Mouse (Mus musculus) ES-E14 (cell line): ENCODE measurements around the gene Prickle4.

Experiments
- HCFC1 ChIP-seq: IDR thresholded peaks from 2 replicates; pipeline ENCODE4 v1.6.1; 2012; ENCODE audit warnings: low read length, inconsistent platforms, borderline replicate concordance; ENCODE audit not compliant: insufficient read depth
- MAFK ChIP-seq: IDR thresholded peaks from 2 replicates; pipeline ENCODE4 v1.6.1; 2014; ENCODE audit warnings: mild to moderate bottlenecking, low read depth, low read length, inconsistent platforms; ENCODE audit not compliant: insufficient read depth
- ZC3H11A ChIP-seq: IDR thresholded peaks from 2 replicates; pipeline ENCODE4 v1.6.1; 2012; ENCODE audit warnings: low read depth, mild to moderate bottlenecking, inconsistent platforms, low read length, borderline replicate concordance
- ZNF384 ChIP-seq: IDR thresholded peaks from 2 replicates; pipeline ENCODE4 v1.6.1; 2012; ENCODE audit warnings: low read depth, low read length, inconsistent platforms

DNA sequence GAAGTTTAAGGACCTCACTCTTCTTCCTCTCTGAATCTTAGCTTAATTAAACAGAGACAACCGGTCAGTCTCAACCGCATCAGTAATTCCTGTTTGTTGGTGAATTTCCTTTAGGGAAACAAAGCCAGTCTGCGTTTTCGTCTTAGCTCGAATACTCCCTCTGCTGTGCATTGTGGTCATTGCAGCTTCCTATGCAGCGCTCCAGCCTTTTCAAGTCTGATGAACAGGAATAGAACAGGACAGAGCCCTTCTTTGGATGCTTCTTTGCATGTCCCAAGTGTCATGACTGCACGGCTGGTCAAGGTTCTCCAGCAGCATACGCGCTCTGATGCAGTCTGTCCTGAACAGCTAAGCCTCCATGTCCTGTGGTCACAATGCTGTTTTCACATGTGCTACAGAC, 18.0 kb downstream of the Prickle4 start:
- TF ChIP-seq HCFC1 = no peak
- TF ChIP-seq MAFK = no peak
- TF ChIP-seq ZNF384 = no peak
- peak; percentile 52; the same call in 1 of the 2 replicates for TF ChIP-seq ZC3H11A
